Mouse (Mus musculus): ENCODE data around the gene Serpinb9c.
"Not testable (repeated sequence)": the region's sequence is repeated elsewhere in the genome, so short reads cannot be mapped to it uniquely, and the experiment has no call there.

The Serpinb9c gene

GRCm38 (mm10) chr13:33159642-33160041 lies at the start of gene Serpinb9c:
Gene Serpinb9c (minus strand): TSS chr13:33159742.
- no peak for DNase-seq

- DNase-seq = no peak
Observed at GRCm38 (mm10) chr13:33199740-33200139, 40.2 kb upstream of the Serpinb9c start.

- DNase-seq = no peak
Observed at GRCm38 (mm10) chr13:33192659-33193058, 33.1 kb upstream of the Serpinb9c start, which contains the start of gene Serpinb9d. Gene Serpinb9d (plus strand): TSS chr13:33192959.

GRCm38 (mm10) chr13:33190486-33190885 lies 30.9 kb upstream of the Serpinb9c start:
- not testable (repeated sequence) for DNase-seq

GRCm38 (mm10) chr13:33141435-33141834 lies 18.1 kb downstream of the Serpinb9c start:
- no peak for DNase-seq

GRCm38 (mm10) chr13:33137717-33138116 lies 21.8 kb downstream of the Serpinb9c start:
- DNase-seq = peak in 1 of 2 experiments; percentile 8

- no peak for DNase-seq
Observed at GRCm38 (mm10) chr13:33113054-33113453, 46.5 kb downstream of the Serpinb9c start.

- no peak for DNase-seq
Observed at GRCm38 (mm10) chr13:33105626-33106025, 53.9 kb downstream of the Serpinb9c start.
